Mouse (Mus musculus): Measurements from ENCODE around the gene Atxn7l1.

- TF ChIP-seq POLR2A (IDR thresholded peaks at IDR 0.05; ENCODE audit: low read depth, low read length) = no peak
- TF ChIP-seq CTCF (IDR thresholded peaks at IDR 0.05; ENCODE audit: extremely low read depth, insufficient read depth, insufficient read length, insufficient replicate concordance) = no peak
Measured at GRCm38 (mm10) chr12:33126243-33126642, 21.2 kb upstream of the Atxn7l1 start.

Data from spleen, adult 2 months (tissue).